Mouse (Mus musculus) ZHBTc4 (cell line): Measurements from ENCODE around the gene Slc22a14.

Source experiments
- DNase-seq: peaks from one replicate; pipeline ENCODE4 v3.0.0-alpha.2; 2011; ENCODE audit warnings: low read depth, low spot score

The Slc22a14 gene

GRCm38 (mm10) chr9:119206666-119207065 is 158.7 kb downstream of the Slc22a14 start:
- DNase-seq, result no peak

GRCm38 (mm10) chr9:119205756-119206155 is 159.6 kb downstream of the Slc22a14 start:
- DNase-seq, result no peak

- no peak for DNase-seq
Measured at GRCm38 (mm10) chr9:119203617-119204016, 161.7 kb downstream of the Slc22a14 start.

- no peak for DNase-seq
Measured at GRCm38 (mm10) chr9:119201653-119202052, 163.7 kb downstream of the Slc22a14 start.

- DNase-seq, result peak; percentile 38
Measured at GRCm38 (mm10) chr9:119199151-119199861, 166.0 kb downstream of the Slc22a14 start.

GRCm38 (mm10) chr9:119192202-119192990 is 173.0 kb downstream of the Slc22a14 start:
- DNase-seq, result peak; percentile 77

- no peak for DNase-seq
Measured at GRCm38 (mm10) chr9:119181241-119181728, 184.1 kb downstream of the Slc22a14 start.

GRCm38 (mm10) chr9:119179292-119179691 is 186.1 kb downstream of the Slc22a14 start:
- DNase-seq, result no peak

- no peak for DNase-seq
Measured at GRCm38 (mm10) chr9:119167608-119168007, 197.7 kb downstream of the Slc22a14 start.

- no peak for DNase-seq
Measured at GRCm38 (mm10) chr9:119165548-119165947, 199.8 kb downstream of the Slc22a14 start.

GRCm38 (mm10) chr9:119164743-119165142 is 200.6 kb downstream of the Slc22a14 start:
- no peak for DNase-seq

- no peak for DNase-seq
Measured at GRCm38 (mm10) chr9:119160689-119161088, 204.7 kb downstream of the Slc22a14 start.

- DNase-seq, result no peak
Measured at GRCm38 (mm10) chr9:119158861-119159260, 206.5 kb downstream of the Slc22a14 start, which contains the start of gene Gm47289. Gene Gm47289, plus strand, starts transcription at chr9:119159161.

GRCm38 (mm10) chr9:119156278-119157201 is 208.8 kb downstream of the Slc22a14 start, which contains the start of gene Acaa1b:
Gene Acaa1b, minus strand, starts transcription at chr9:119157093.
- peak; percentile 88 for DNase-seq

- DNase-seq, result no peak
Measured at GRCm38 (mm10) chr9:119155826-119156225, 209.5 kb downstream of the Slc22a14 start.

GRCm38 (mm10) chr9:119155416-119155815 is 209.9 kb downstream of the Slc22a14 start:
- DNase-seq, result no peak

- DNase-seq, result no peak
Measured at GRCm38 (mm10) chr9:119151751-119152150, 213.6 kb downstream of the Slc22a14 start.

- peak; percentile 86 for DNase-seq
Measured at GRCm38 (mm10) chr9:119149601-119150000, 215.8 kb downstream of the Slc22a14 start.

- DNase-seq, result no peak
Measured at GRCm38 (mm10) chr9:119146098-119146770, 219.1 kb downstream of the Slc22a14 start.

- DNase-seq, result no peak
Measured at GRCm38 (mm10) chr9:119145638-119146037, 219.7 kb downstream of the Slc22a14 start.

GRCm38 (mm10) chr9:119145137-119145536 is 220.2 kb downstream of the Slc22a14 start:
- no peak for DNase-seq
